Mouse (Mus musculus) liver, embryonic 11.5 days (tissue): Measurements from ENCODE around the gene Efna1. TPM values are rescaled to one million over a fixed set of nuclear protein-coding genes. Genes with fewer than 3 reads are reported as not detected.

Source experiments
- ATAC-seq: fragments of 200-750 bp; cut with Nextera tagmentation; replicated peaks from 2 replicates; pipeline ENCODE4 v1.8.0; 2017; ENCODE audit warnings: moderate number of reproducible peaks, mild to moderate bottlenecking, moderate TSS enrichment, moderate library complexity; ENCODE audit not compliant: low FRiP score
- DNase-seq: peaks from one replicate; pipeline ENCODE4 v3.0.0-alpha.2; 2017; ENCODE audit warnings: low spot score
- H3K27ac ChIP-seq: fragments of 300-500 bp; sonication (generic); 2 replicates; pipeline ENCODE4 v1.5.1; 2014; ENCODE audit warnings: mild to moderate bottlenecking, low read depth, low read length, control low read depth
- H3K27me3 ChIP-seq: fragments of 300-500 bp; sonication (generic); replicated peaks from 2 replicates; pipeline ENCODE4 v1.6.1; 2014; ENCODE audit warnings: low read length, mixed read lengths; ENCODE audit not compliant: control insufficient read depth, insufficient read depth
- H3K36me3 ChIP-seq: fragments of 300-500 bp; sonication (generic); 2 replicates; pipeline ENCODE4 v1.6.1; 2014; ENCODE audit warnings: mild to moderate bottlenecking, low read length, moderate library complexity, mixed read lengths; ENCODE audit not compliant: control insufficient read depth, insufficient read depth
- H3K4me1 ChIP-seq: fragments of 300-500 bp; sonication (generic); replicated peaks from 2 replicates; pipeline ENCODE4 v1.6.1; 2014; ENCODE audit warnings: low read length, mixed read lengths; ENCODE audit not compliant: control insufficient read depth, insufficient read depth
- H3K4me2 ChIP-seq: fragments of 300-500 bp; sonication (generic); 2 replicates; pipeline ENCODE4 v1.6.1; 2014; ENCODE audit warnings: mild to moderate bottlenecking, control low read depth, moderate library complexity
- H3K4me3 ChIP-seq: fragments of 300-500 bp; sonication (generic); 2 replicates; pipeline ENCODE4 v1.5.1; 2014; ENCODE audit warnings: low read depth, low read length, control low read depth
- H3K9ac ChIP-seq: fragments of 300-500 bp; sonication (generic); 2 replicates; pipeline ENCODE4 v1.6.1; 2014; ENCODE audit warnings: low read depth, low read length, control low read depth
- H3K9me3 ChIP-seq: fragments of 300-500 bp; sonication (generic); 2 replicates; pipeline ENCODE4 v1.6.1; 2016; ENCODE audit warnings: low read length, inconsistent platforms, mixed read lengths; ENCODE audit not compliant: control insufficient read depth
- WGBS: fragments of 180-500 bp; shearing (Covaris S2); extraction: QIAGEN DNeasy Blood & Tissue Kit; methylation state at CpG from one replicate; pipeline ENCODE4 v1.1.7; 2014; 5-methylcytosine and 5-hydroxymethylcytosine counted together
- polyA plus RNA-seq: library from polyadenylated mRNA; unstranded; fragments of >200 nt; fragmentation: Nextera tagmentation; extraction: Ambion mirVana; gene quantifications from 2 replicates; pipeline ENCODE4 v1.2.1, GENCODE M21; 2014

Gene Efna1
- polyA plus RNA-seq, 1 experiment from 2014 or later: 11.8 TPM

DNA sequence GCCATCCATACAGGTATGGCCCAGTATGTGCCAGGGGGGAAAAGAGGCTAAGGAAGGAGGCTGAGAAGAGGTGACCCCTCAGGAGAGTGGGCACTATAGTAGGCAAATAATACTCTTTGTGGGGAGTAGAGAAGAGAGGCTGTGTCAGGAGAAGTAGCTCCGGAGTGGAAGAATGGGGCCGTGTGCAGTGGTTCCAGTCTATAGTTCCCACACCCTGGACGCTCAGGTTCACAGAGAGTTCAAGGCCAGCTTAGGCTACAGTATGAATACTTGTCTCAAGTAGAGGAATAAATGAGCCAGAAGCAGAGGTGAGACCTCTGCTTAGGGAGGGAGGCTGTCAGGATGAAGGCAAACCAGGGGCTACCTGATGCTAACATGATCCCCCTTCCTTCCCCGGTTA is 51.7 kb downstream of the Efna1 start:
- Histone ChIP-seq H3K4me2 (peak overlapping the region; percentile 69; the same call in 1 of the 2 replicates), H3K9ac (no peak overlapping the region), H3K4me1 (peaks cover 27% of the 10 kb centered on the region), H3K27ac (no peak overlapping the region), H3K9me3 (no peaks in the 10 kb centered on the region), H3K36me3 (no peaks in the 10 kb centered on the region), H3K27me3 (peaks cover 44% of the 10 kb centered on the region), H3K4me3 (no peak overlapping the region)
- DNase-seq: no peak
- 59% methylated on average over 4 of the region's 4 CpGs for WGBS
- ATAC-seq: no peak

DNA sequence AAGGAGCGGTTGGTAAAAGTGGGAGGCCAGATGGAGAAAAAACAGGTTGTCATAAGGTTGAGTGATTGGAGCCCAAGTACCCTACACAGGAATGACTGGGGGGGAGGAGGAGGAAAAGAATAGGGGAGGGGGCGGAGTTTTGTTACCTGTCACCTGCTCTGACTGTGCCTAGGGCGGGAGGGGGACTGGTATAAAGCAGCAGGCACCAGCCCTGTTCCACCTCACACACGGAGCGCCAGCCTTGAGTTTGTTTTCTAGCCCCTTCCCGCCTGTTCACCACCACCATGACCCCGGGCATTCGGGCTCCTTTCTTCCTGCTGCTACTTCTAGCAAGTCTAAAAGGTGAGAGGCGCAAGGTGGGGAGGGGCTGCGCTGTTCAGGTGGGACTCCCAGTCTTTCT is 52.1 kb downstream of the Efna1 start, which contains the start of gene Muc1:
Muc1 (plus strand) TSS at position 222 of the 400 bp plus-strand sequence.
- Histone ChIP-seq H3K27ac (no peak within 1 kb of the TSS), H3K4me3 (peak within 1 kb of the TSS; percentile 45), H3K9me3 (no peaks in the 10 kb centered on the region), H3K4me2 (peak within 1 kb of the TSS; percentile 69), H3K4me1 (peaks cover 27% of the 10 kb centered on the region), H3K27me3 (peaks cover 44% of the 10 kb centered on the region), H3K9ac (0 out of 2 replicates have a peak within 1 kb of the TSS, but pooled peaks have one; percentile 8), H3K36me3 (no peaks in the 10 kb centered on the region)
- WGBS: 31% methylated on average over 10 of the region's 10 CpGs
- DNase-seq: no peak
- ATAC-seq: no peak

GRCm38 (mm10) chr3:89228180-89228549 is 52.8 kb downstream of the Efna1 start:
- Histone ChIP-seq H3K9ac (0 out of 2 replicates have a peak overlapping the region, but pooled peaks have one; percentile 8), H3K4me1 (peaks cover 27% of the 10 kb centered on the region), H3K4me2 (peak overlapping the region; percentile 69), H3K9me3 (no peaks in the 10 kb centered on the region), H3K27me3 (peaks cover 44% of the 10 kb centered on the region), H3K36me3 (no peaks in the 10 kb centered on the region), H3K27ac (no peak overlapping the region), H3K4me3 (peak overlapping the region; percentile 45)
- ATAC-seq (peak; percentile 59), DNase-seq (peak; percentile 83)
- under 1% methylated on average over 20 of the region's 20 CpGs for WGBS

- Histone ChIP-seq H3K4me1 (peaks cover 27% of the 10 kb centered on the region), H3K27ac (no peak overlapping the region), H3K9me3 (no peaks in the 10 kb centered on the region), H3K4me2 (peak overlapping the region; percentile 69), H3K27me3 (peaks cover 44% of the 10 kb centered on the region), H3K36me3 (no peaks in the 10 kb centered on the region), H3K9ac (0 out of 2 replicates have a peak overlapping the region, but pooled peaks have one; percentile 9), H3K4me3 (peak overlapping the region; percentile 45)
- WGBS: 4% methylated on average over 41 of the region's 41 CpGs
- peak; percentile 53 for ATAC-seq
- peak; percentile 79 for DNase-seq
These were observed 53.4 kb downstream of the Efna1 start for GRCm38 (mm10) chr3:89227307-89228179.

GRCm38 (mm10) chr3:89226900-89227299 is 54.0 kb downstream of the Efna1 start, which contains the start of gene Mtx1:
Gene Mtx1 (minus strand): TSS chr3:89227088.
- H3K9me3 ChIP-seq: no peaks in the 10 kb centered on the region
- peak within 1 kb of the TSS; percentile 69 for H3K4me2 ChIP-seq
- no peak for ATAC-seq
- H3K9ac ChIP-seq: peak within 1 kb of the TSS; percentile 9; the same call in 1 of the 2 replicates
- H3K4me3 ChIP-seq: peak within 1 kb of the TSS; percentile 45
- no peak for DNase-seq
- 10% methylated on average over 21 of the region's 21 CpGs for WGBS
- no peaks in the 10 kb centered on the region for H3K36me3 ChIP-seq
- peaks cover 27% of the 10 kb centered on the region for H3K4me1 ChIP-seq
- peaks cover 44% of the 10 kb centered on the region for H3K27me3 ChIP-seq
- no peak within 1 kb of the TSS for H3K27ac ChIP-seq

GRCm38 (mm10) chr3:89226361-89226760 is 54.6 kb downstream of the Efna1 start:
- Histone ChIP-seq H3K4me2 (peak overlapping the region; percentile 69; the same call in 1 of the 2 replicates), H3K9me3 (no peaks in the 10 kb centered on the region), H3K4me1 (peaks cover 27% of the 10 kb centered on the region), H3K36me3 (no peaks in the 10 kb centered on the region), H3K27ac (no peak overlapping the region), H3K4me3 (no peak overlapping the region), H3K27me3 (peaks cover 38% of the 10 kb centered on the region), H3K9ac (no peak overlapping the region; the same call in 1 of the 2 replicates)
- 35% methylated on average over 11 of the region's 11 CpGs for WGBS
- ATAC-seq (no peak), DNase-seq (no peak)

DNA sequence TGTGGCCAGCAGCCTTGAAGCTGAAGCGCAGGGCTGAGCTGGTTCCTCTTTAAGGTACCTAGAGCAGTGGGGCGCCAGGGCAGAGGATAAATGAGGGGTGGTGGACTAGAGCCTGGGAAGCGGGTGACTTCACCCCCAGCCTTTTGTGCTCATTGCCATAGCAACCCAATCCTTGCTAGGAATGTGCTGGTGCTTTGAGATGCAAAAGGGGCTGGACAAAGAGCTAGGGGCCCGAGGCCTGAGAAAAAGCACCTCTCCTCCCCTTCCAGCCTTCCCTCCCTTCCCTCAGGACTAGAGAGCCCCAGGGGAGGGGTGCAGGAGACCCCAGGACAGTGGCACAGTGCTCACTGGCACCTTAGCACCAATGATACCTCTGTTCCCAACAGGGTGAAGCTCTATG is 55.0 kb downstream of the Efna1 start:
- Histone ChIP-seq H3K4me1 (peaks cover 27% of the 10 kb centered on the region), H3K27ac (no peak overlapping the region), H3K36me3 (no peaks in the 10 kb centered on the region), H3K4me3 (no peak overlapping the region), H3K27me3 (peaks cover 38% of the 10 kb centered on the region), H3K9me3 (no peaks in the 10 kb centered on the region), H3K9ac (no peak overlapping the region; the same call in 1 of the 2 replicates), H3K4me2 (no peak overlapping the region)
- DNase-seq (no peak), ATAC-seq (no peak)
- WGBS: 41% methylated on average over 4 of the region's 4 CpGs

DNA sequence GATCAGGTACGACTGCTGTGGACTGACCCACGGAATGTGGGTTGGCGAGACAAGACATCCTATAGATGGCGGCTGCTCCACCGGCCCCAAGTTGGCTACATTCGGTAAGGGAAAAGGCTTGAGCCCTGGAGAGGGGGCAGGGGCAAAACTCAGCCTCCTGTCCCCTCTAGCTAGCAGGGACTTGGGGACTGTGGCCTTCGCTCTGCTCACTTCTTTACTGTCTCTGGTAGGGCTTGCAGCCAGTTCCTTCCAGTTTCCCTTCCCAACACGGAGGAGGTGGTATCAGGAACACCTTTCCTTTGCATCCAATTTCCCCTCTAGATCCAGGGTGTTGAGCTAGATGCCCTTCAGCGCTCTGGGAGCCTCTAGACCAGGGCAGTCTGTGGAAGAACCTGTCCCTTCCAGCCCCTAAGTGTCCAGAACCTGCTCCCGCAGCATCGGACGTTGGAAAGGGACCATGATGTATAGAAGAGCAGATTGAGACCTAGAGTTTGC is 55.6 kb downstream of the Efna1 start:
- ATAC-seq (no peak), DNase-seq (no peak)
- H3K27me3 ChIP-seq: peaks cover 38% of the 10 kb centered on the region
- WGBS: 60% methylated on average over 12 of the region's 12 CpGs
- peaks cover 27% of the 10 kb centered on the region for H3K4me1 ChIP-seq
- no peak overlapping the region for H3K4me3 ChIP-seq
- no peaks in the 10 kb centered on the region for H3K36me3 ChIP-seq
- H3K4me2 ChIP-seq: no peak overlapping the region
- H3K9me3 ChIP-seq: no peaks in the 10 kb centered on the region
- no peak overlapping the region for H3K27ac ChIP-seq
- no peak overlapping the region for H3K9ac ChIP-seq
